Mouse (Mus musculus): ENCODE data around the gene Slc38a7.

- TF ChIP-seq E2F4 (IDR thresholded peaks at IDR 0.05; ENCODE audit: insufficient read depth) (no peak), POLR2A (IDR thresholded peaks at IDR 0.05; ENCODE audit: insufficient read length, low read depth) (no peak), USF1 (IDR thresholded peaks at IDR 0.05; ENCODE audit: low read depth) (no peak), CEBPB (IDR thresholded peaks at IDR 0.05; ENCODE audit: insufficient read depth, poor library complexity, severe bottlenecking) (no peak), MAX (IDR thresholded peaks at IDR 0.05; ENCODE audit: low read depth) (no peak), TCF3 (IDR thresholded peaks at IDR 0.05; ENCODE audit: insufficient read length, low read depth) (no peak), TCF12 (IDR thresholded peaks at IDR 0.05; ENCODE audit: insufficient read depth, poor library complexity, severe bottlenecking) (no peak), SRF (IDR thresholded peaks at IDR 0.05; ENCODE audit: control insufficient read depth, insufficient read length, low read depth) (no peak)
Measured at GRCm38 (mm10) chr8:95882191-95882590, 28.9 kb upstream of the Slc38a7 start.

Measured in myocyte (in vitro differentiated cells).